Mouse (Mus musculus): ENCODE data around the gene Pde4a.

Pde4a gene

GRCm38 (mm10) chr9:21149077-21149653, 16.3 kb upstream of the Pde4a start:
- DNase-seq (ENCODE audit: low spot score): no peak

GRCm38 (mm10) chr9:21149654-21150419, 15.7 kb upstream of the Pde4a start, which contains the start of gene Cdc37:
Gene Cdc37 (minus strand): TSS chr9:21149982.
- peak; percentile 89 for DNase-seq (ENCODE audit: low spot score)

DNA sequence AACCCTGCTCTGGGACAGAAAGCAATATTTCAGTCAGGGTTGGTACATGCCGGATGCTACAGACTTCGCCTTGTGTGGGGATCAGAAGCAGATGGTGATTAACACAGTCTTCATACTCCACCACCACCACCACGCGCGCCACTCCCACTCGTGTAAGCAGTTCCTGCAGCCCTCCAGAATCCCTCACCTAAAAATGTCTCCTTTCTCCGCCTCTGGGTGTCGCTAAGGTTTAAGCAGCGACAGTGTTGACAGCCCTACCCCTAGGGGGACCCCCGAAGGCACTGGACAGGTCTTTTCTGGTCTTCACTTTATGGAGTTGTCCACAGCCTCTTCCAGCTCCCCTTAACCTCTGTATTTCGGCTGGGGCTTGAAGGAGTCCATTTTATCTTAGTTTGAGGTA, 12.8 kb upstream of the Pde4a start:
- DNase-seq (ENCODE audit: low spot score): no peak

- no peak for DNase-seq (ENCODE audit: low spot score)
Observed at GRCm38 (mm10) chr9:21153331-21153730, 12.2 kb upstream of the Pde4a start.

- no peak for DNase-seq (ENCODE audit: low spot score)
Observed at GRCm38 (mm10) chr9:21153833-21154232, 11.7 kb upstream of the Pde4a start.

DNA sequence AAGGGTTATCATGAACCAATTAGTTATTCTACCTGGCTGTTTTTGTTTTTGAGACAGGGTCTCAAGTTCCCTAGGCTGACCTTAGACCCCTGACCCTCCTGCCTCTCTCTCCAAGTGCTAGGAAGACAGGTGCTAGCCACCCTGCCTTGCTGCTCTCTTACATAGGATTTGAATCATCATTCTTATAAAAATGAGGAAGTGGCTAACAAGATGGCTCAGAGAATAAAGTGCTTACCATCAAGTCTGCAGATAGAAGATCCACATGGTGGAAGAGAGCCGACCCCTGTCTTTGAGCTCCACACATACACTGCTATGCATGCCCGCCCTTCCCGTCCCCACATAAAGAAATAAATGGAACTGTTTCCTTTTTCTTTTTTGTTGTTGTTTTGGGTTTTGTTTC, 10.7 kb upstream of the Pde4a start:
- no peak for DNase-seq (ENCODE audit: low spot score)

- peak; percentile 79 for DNase-seq (ENCODE audit: low spot score)
Observed at GRCm38 (mm10) chr9:21161209-21161909, 4.2 kb upstream of the Pde4a start.

DNA sequence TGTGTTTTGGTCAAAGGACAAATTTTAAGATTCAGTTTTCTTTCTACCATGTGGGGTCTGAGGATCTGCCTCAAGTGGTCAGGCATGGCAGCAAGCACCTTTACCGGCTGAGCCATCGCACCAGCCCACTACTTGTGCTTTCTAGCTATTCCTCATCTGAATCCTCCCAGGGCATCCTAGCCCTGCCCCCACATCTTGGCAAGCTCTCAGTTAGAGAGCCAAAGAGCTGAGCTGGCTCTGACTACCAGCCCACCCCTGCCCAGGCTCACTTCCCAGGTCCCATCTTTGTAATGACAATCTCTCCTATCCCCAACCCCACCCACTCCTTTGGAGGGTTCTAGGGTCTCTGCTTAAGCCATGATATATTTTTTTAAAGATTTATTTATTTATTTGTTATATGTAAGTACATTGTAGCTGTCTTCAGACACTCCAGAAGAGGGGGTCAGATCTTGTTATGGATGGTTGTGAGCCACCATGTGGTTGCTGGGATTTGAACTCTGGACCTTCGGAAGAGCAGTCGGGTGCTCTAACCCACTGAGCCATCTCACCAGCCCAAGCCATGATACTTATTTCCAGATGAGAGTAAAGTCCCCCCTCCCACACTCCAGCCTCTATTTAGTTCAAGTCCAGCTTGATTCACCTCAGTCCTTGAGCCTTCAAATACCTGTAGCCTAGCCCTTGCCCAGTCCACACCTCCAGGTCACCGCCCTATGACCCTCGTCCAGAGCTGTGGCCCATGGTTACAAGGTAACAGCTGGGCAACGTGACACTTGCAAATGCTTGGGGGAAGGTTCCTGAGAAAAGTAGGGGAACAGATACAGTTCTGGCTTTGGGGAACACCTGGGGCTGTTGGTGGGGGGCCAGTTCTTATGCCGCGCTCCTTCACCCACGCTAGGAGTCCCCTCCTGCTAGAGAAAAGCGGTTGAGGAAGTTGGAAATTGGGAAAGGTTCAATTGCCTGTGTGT, 2.1 kb upstream of the Pde4a start:
- no peak for DNase-seq (ENCODE audit: low spot score)

- DNase-seq (ENCODE audit: low spot score): no peak
Observed at GRCm38 (mm10) chr9:21164072-21164471, 1.4 kb upstream of the Pde4a start.

GRCm38 (mm10) chr9:21165952-21166451, 488 bp downstream of the Pde4a start:
- no peak for DNase-seq (ENCODE audit: low spot score)

- no peak for DNase-seq (ENCODE audit: low spot score)
Observed at GRCm38 (mm10) chr9:21166516-21166915, 1.0 kb downstream of the Pde4a start.

GRCm38 (mm10) chr9:21167140-21168097, 1.9 kb downstream of the Pde4a start:
- no peak for DNase-seq (ENCODE audit: low spot score)

GRCm38 (mm10) chr9:21168161-21169123, 2.9 kb downstream of the Pde4a start:
- DNase-seq (ENCODE audit: low spot score): peak; percentile 84

DNA sequence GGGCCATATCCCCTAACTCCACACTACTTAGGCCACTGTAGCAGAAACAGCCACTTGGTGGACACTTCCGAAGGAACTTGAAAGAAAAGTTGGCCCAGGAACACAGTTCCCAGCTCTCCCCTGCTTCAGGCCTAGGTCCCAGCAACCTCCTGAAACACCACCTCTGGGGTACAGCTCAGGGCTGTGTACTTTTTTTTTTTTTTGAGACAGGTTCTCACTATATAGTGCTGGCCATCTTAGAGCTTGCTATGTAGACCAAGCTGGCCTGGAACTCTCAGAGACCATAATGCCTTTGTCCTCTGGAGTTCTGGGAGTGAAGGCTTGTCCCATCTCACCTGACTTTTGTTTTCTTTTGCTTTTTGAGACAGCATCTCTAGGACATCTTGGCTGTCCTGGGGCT, 3.6 kb downstream of the Pde4a start:
- DNase-seq (ENCODE audit: low spot score): no peak

DNA sequence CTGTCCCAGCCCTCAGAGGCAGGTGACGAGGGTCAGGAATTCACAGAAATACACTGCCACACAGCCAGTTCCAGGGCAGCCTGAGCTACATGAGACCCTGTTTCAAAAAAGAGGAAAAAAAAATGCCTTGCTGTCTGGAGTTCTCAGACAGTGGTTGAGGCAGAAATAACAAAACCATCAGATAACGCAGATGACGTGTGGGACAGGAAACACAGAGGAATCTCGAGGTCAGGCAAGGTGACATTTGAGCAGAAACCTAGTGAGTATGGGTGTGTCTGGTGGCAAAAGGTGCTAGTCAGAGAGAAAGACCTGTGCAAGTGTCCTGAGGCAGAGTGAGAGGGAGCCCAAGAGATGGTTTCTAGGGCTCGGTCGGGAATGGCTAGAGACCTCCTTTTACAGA, 6.8 kb downstream of the Pde4a start:
- DNase-seq (ENCODE audit: low spot score): no peak

- DNase-seq (ENCODE audit: low spot score): no peak
Observed at GRCm38 (mm10) chr9:21180402-21180801, 14.9 kb downstream of the Pde4a start.

DNA sequence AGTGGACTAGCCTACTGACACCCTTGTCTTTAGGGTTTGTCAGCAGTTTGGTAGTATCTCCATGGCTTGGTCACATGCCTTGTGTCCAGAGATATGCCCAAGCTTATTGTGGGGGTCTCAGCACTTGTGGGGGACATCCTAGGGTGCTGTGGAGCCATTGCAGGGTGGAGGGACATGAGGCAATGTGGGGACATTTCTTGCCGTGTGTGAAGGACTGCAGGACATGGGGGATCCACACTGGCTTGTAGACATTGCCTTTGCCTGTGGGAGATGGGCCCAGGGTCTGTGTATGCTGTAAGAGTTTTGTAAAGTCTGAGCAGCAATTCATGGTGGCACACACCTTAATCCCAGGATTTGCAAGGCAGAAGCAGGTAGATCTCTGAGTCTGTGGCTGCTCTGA, 15.3 kb downstream of the Pde4a start:
- no peak for DNase-seq (ENCODE audit: low spot score)

GRCm38 (mm10) chr9:21181421-21182220, 16.1 kb downstream of the Pde4a start:
- no peak for DNase-seq (ENCODE audit: low spot score)

DNA sequence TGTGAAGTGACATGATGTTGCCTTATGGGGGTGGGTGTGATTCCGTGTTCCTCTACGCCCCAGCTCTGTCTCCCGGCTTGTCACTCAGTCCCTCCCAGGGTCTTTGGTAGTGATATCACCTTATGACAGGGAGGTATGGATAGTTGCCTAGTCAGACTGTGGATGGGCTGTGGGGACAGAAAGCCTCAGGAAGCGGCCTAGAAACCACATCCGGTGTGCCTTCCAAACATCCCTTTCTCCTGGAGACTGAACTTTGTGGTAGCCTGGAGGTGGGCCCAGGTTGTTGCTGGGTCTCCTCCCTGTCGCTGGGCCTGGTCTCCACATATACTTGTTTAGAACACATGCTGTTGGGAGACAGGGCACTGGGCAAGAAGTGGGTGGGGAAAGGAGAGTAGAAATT, 17.9 kb downstream of the Pde4a start:
- no peak for DNase-seq (ENCODE audit: low spot score)
